Mouse (Mus musculus) hindbrain, embryonic 15.5 days (tissue): ENCODE measurements around the gene Eif4enif1. TPM values are rescaled to one million over a fixed set of nuclear protein-coding genes. Genes with fewer than 3 reads are reported as not detected.

Experiments used
- ATAC-seq: fragments of 200-750 bp; cut with Nextera tagmentation; 2 replicates; pipeline ENCODE4 v1.8.0; 2017; ENCODE audit warnings: low read depth, moderate number of reproducible peaks, moderate TSS enrichment; ENCODE audit not compliant: low FRiP score
- H3K27ac ChIP-seq: fragments of 300-500 bp; sonication (generic); replicated peaks from 2 replicates; pipeline ENCODE4 v1.5.1; 2015; ENCODE audit warnings: mild to moderate bottlenecking, inconsistent platforms
- H3K27me3 ChIP-seq: fragments of 300-500 bp; sonication (generic); 2 replicates; pipeline ENCODE4 v1.6.1; 2015; ENCODE audit warnings: control low read depth, inconsistent platforms
- H3K36me3 ChIP-seq: fragments of 300-500 bp; sonication (generic); 2 replicates; pipeline ENCODE4 v1.6.1; 2015; ENCODE audit warnings: control low read depth, inconsistent platforms
- H3K4me1 ChIP-seq: fragments of 300-500 bp; sonication (generic); replicated peaks from 2 replicates; pipeline ENCODE4 v1.6.1; 2015; ENCODE audit warnings: control low read depth, inconsistent platforms
- H3K4me2 ChIP-seq: fragments of 300-500 bp; sonication (generic); 2 replicates; pipeline ENCODE4 v1.6.1; 2015; ENCODE audit warnings: moderate library complexity, mild to moderate bottlenecking, inconsistent platforms
- H3K4me3 ChIP-seq: fragments of 300-500 bp; sonication (generic); 2 replicates; pipeline ENCODE4 v1.5.1; 2015; ENCODE audit warnings: mild to moderate bottlenecking, inconsistent platforms
- H3K9ac ChIP-seq: fragments of 300-500 bp; sonication (generic); 2 replicates; pipeline ENCODE4 v1.6.1; 2015; ENCODE audit warnings: inconsistent platforms
- H3K9me3 ChIP-seq: fragments of 300-500 bp; sonication (generic); 2 replicates; pipeline ENCODE4 v1.6.1; 2016; ENCODE audit warnings: control low read depth, inconsistent platforms
- WGBS: fragments of 180-500 bp; shearing (Covaris S2); methylation state at CpG from one replicate; pipeline ENCODE4 v1.1.7; 2015; 5-methylcytosine and 5-hydroxymethylcytosine counted together
- polyA plus RNA-seq: library from polyadenylated mRNA; unstranded; fragments of >200 nt; fragmentation: Nextera tagmentation; extraction: Ambion mirVana; gene quantifications from 2 replicates; pipeline ENCODE4 v1.2.1, GENCODE M21; 2015

The Eif4enif1 gene
- polyA plus RNA-seq, 1 experiment from 2014 or later, result 58.9 TPM

DNA sequence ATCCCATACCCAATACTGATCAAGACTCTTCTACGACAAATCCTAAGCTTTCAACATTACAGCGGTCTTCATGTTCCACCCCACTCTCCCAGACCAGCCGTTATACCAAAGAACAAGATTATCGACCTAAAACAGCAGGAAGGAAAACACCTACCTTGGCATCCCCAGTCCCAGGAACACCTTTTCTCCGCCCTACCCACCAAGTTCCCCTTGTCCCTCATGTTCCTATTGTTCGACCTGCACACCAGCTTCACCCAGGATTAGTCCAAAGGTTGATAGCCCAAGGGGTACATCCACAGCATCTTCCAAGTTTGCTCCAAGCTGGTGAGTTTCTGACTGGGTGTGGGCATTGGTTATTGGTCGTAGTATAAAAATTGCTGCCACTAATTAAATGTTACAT lies 40.2 kb downstream of the Eif4enif1 start:
- Histone ChIP-seq H3K9me3 (no peaks in the 10 kb centered on the region), H3K4me3 (no peak overlapping the region), H3K27me3 (no peaks in the 10 kb centered on the region), H3K9ac (no peak overlapping the region), H3K36me3 (peaks cover 85% of the 10 kb centered on the region), H3K4me2 (no peak overlapping the region), H3K4me1 (no peaks in the 10 kb centered on the region), H3K27ac (no peak overlapping the region)
- ATAC-seq, result no peak
- 96% methylated on average over 7 of the region's 7 CpGs for WGBS

- H3K27ac ChIP-seq, result no peak overlapping the region
- H3K27me3 ChIP-seq, result no peaks in the 10 kb centered on the region
- no peak overlapping the region for H3K4me2 ChIP-seq
- H3K9ac ChIP-seq, result no peak overlapping the region
- peaks cover 87% of the 10 kb centered on the region for H3K36me3 ChIP-seq
- no peak for ATAC-seq
- no peaks in the 10 kb centered on the region for H3K9me3 ChIP-seq
- H3K4me1 ChIP-seq, result no peaks in the 10 kb centered on the region
- WGBS, result 68% methylated on average over 4 of the region's 4 CpGs
- H3K4me3 ChIP-seq, result no peak overlapping the region
These were observed 41.6 kb downstream of the Eif4enif1 start for GRCm38 (mm10) chr11:3243771-3244170.

GRCm38 (mm10) chr11:3247387-3247786 lies 45.2 kb downstream of the Eif4enif1 start:
- no peak for ATAC-seq
- no peak overlapping the region for H3K27ac ChIP-seq
- no peaks in the 10 kb centered on the region for H3K9me3 ChIP-seq
- peaks cover 85% of the 10 kb centered on the region for H3K36me3 ChIP-seq
- H3K4me2 ChIP-seq, result no peak overlapping the region
- WGBS, result 96% methylated on average over 2 of the region's 2 CpGs
- no peaks in the 10 kb centered on the region for H3K4me1 ChIP-seq
- H3K27me3 ChIP-seq, result no peaks in the 10 kb centered on the region
- H3K9ac ChIP-seq, result no peak overlapping the region
- no peak overlapping the region for H3K4me3 ChIP-seq

- 100% methylated on average over 1 of the region's 1 CpGs for WGBS
- no peak overlapping the region for H3K4me2 ChIP-seq
- peaks cover 74% of the 10 kb centered on the region for H3K36me3 ChIP-seq
- H3K4me3 ChIP-seq, result no peak overlapping the region
- H3K9me3 ChIP-seq, result no peaks in the 10 kb centered on the region
- no peak overlapping the region for H3K27ac ChIP-seq
- no peaks in the 10 kb centered on the region for H3K27me3 ChIP-seq
- ATAC-seq, result no peak
- no peak overlapping the region for H3K9ac ChIP-seq
- H3K4me1 ChIP-seq, result peaks cover 15% of the 10 kb centered on the region
These were observed 57.3 kb downstream of the Eif4enif1 start for GRCm38 (mm10) chr11:3259537-3259936.

- peak overlapping the region; percentile 94 for H3K27ac ChIP-seq
- no peaks in the 10 kb centered on the region for H3K27me3 ChIP-seq
- H3K4me2 ChIP-seq, result peak overlapping the region; percentile 69
- H3K4me3 ChIP-seq, result peak overlapping the region; percentile 91
- ATAC-seq, result no peak
- H3K9ac ChIP-seq, result peak overlapping the region; percentile 97
- under 1% methylated on average over 26 of the region's 26 CpGs for WGBS
- peaks cover 29% of the 10 kb centered on the region for H3K36me3 ChIP-seq
- peaks cover 30% of the 10 kb centered on the region for H3K4me1 ChIP-seq
- no peaks in the 10 kb centered on the region for H3K9me3 ChIP-seq
These were observed 63.3 kb downstream of the Eif4enif1 start for GRCm38 (mm10) chr11:3265291-3266078.

GRCm38 (mm10) chr11:3266079-3266685 lies 64.0 kb downstream of the Eif4enif1 start, which contains the start of gene Drg1:
Gene Drg1 (minus strand): TSS chr11:3266415.
- H3K9me3 ChIP-seq, result no peaks in the 10 kb centered on the region
- WGBS, result under 1% methylated on average over 62 of the region's 72 CpGs
- H3K4me1 ChIP-seq, result peaks cover 30% of the 10 kb centered on the region
- H3K4me2 ChIP-seq, result peak within 1 kb of the TSS; percentile 69
- peak within 1 kb of the TSS; percentile 91 for H3K4me3 ChIP-seq
- ATAC-seq, result peak; percentile 99
- H3K27me3 ChIP-seq, result no peaks in the 10 kb centered on the region
- peak within 1 kb of the TSS; percentile 97 for H3K9ac ChIP-seq
- peaks cover 24% of the 10 kb centered on the region for H3K36me3 ChIP-seq
- H3K27ac ChIP-seq, result peak within 1 kb of the TSS; percentile 94

- Histone ChIP-seq H3K36me3 (peaks cover 15% of the 10 kb centered on the region), H3K27ac (peak overlapping the region; percentile 94), H3K27me3 (no peaks in the 10 kb centered on the region), H3K9ac (peak overlapping the region; percentile 97), H3K4me3 (peak overlapping the region; percentile 91), H3K9me3 (no peaks in the 10 kb centered on the region), H3K4me1 (peaks cover 30% of the 10 kb centered on the region), H3K4me2 (peak overlapping the region; percentile 69)
- 50% methylated on average over 7 of the region's 7 CpGs for WGBS
- ATAC-seq, result no peak
These were observed 64.9 kb downstream of the Eif4enif1 start for GRCm38 (mm10) chr11:3267133-3267532.

- Histone ChIP-seq H3K9me3 (no peaks in the 10 kb centered on the region), H3K4me3 (no peak overlapping the region), H3K4me1 (peaks cover 19% of the 10 kb centered on the region), H3K36me3 (peaks cover 1% of the 10 kb centered on the region; the same call in 1 of the 2 replicates), H3K9ac (no peak overlapping the region), H3K4me2 (no peak overlapping the region), H3K27ac (no peak overlapping the region), H3K27me3 (no peaks in the 10 kb centered on the region)
- 47% methylated on average over 4 of the region's 4 CpGs for WGBS
- no peak for ATAC-seq
These were observed 67.0 kb downstream of the Eif4enif1 start for GRCm38 (mm10) chr11:3269241-3269640.

DNA sequence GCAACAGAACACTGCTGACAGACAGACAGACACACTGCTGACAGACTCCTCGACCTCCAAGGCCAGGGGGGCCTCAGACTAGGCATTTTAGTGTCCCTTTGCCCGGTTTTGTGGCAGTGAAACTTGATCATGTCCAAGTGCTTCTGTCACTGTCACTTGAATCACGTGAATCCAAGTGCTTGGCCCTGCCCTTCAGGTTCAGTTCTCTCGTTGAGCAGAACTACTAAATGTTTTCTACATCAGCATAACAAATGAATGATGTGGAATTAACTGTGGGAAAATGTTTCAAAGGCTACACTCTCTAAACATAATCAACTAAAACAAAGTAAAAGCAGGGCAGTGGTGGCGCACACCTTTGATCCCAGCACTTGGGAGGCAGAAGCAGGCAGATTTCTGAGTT lies 76.2 kb downstream of the Eif4enif1 start:
- WGBS, result 74% methylated on average over 5 of the region's 5 CpGs
- ATAC-seq, result no peak
- Histone ChIP-seq H3K4me1 (no peaks in the 10 kb centered on the region), H3K9ac (no peak overlapping the region), H3K36me3 (no peaks in the 10 kb centered on the region), H3K4me3 (no peak overlapping the region), H3K9me3 (no peaks in the 10 kb centered on the region), H3K27ac (no peak overlapping the region), H3K4me2 (no peak overlapping the region), H3K27me3 (no peaks in the 10 kb centered on the region)

- H3K36me3 ChIP-seq, result no peaks in the 10 kb centered on the region
- ATAC-seq, result no peak
- 79% methylated on average over 2 of the region's 2 CpGs for WGBS
These were observed 77.5 kb downstream of the Eif4enif1 start for GRCm38 (mm10) chr11:3279729-3280128.

GRCm38 (mm10) chr11:3282887-3283286 lies 80.7 kb downstream of the Eif4enif1 start:
- Histone ChIP-seq H3K27me3 (no peaks in the 10 kb centered on the region), H3K27ac (no peak overlapping the region), H3K4me2 (no peak overlapping the region), H3K4me1 (peaks cover 11% of the 10 kb centered on the region), H3K36me3 (no peaks in the 10 kb centered on the region), H3K9me3 (no peaks in the 10 kb centered on the region), H3K9ac (no peak overlapping the region), H3K4me3 (no peak overlapping the region)
- no peak for ATAC-seq
- WGBS, result 87% methylated on average over 6 of the region's 6 CpGs

More at GRCm38 (mm10) chr11:3279729-3280128, 77.5 kb downstream of the Eif4enif1 start:
- Histone ChIP-seq H3K9me3 (no peaks in the 10 kb centered on the region), H3K4me3 (no peak overlapping the region), H3K9ac (no peak overlapping the region), H3K4me2 (no peak overlapping the region), H3K4me1 (no peaks in the 10 kb centered on the region), H3K27me3 (no peaks in the 10 kb centered on the region), H3K27ac (no peak overlapping the region)

GRCm38 (mm10) chr11:3283645-3284044 lies 81.5 kb downstream of the Eif4enif1 start:
- H3K36me3 ChIP-seq, result no peaks in the 10 kb centered on the region
- no peak overlapping the region for H3K27ac ChIP-seq
- no peak overlapping the region for H3K9ac ChIP-seq
- no peak overlapping the region for H3K4me3 ChIP-seq
- H3K4me1 ChIP-seq, result peaks cover 18% of the 10 kb centered on the region
- 93% methylated on average over 6 of the region's 6 CpGs for WGBS
- no peak overlapping the region for H3K4me2 ChIP-seq
- no peaks in the 10 kb centered on the region for H3K27me3 ChIP-seq
- no peak for ATAC-seq
- H3K9me3 ChIP-seq, result no peaks in the 10 kb centered on the region
